Mouse (Mus musculus): ENCODE measurements around the gene Dock4.

GRCm38 (mm10) chr12:40512370-40512693, 66.6 kb downstream of the Dock4 start:
- no peak for TF ChIP-seq CTCF (IDR thresholded peaks at IDR 0.05)
- no peak for TF ChIP-seq EP300 (IDR thresholded peaks at IDR 0.05; ENCODE audit: insufficient read depth, low read depth, low read length)
